Comparison of ENCODE assay signal across 12 mouse cellular contexts in the genomic region with DNA sequence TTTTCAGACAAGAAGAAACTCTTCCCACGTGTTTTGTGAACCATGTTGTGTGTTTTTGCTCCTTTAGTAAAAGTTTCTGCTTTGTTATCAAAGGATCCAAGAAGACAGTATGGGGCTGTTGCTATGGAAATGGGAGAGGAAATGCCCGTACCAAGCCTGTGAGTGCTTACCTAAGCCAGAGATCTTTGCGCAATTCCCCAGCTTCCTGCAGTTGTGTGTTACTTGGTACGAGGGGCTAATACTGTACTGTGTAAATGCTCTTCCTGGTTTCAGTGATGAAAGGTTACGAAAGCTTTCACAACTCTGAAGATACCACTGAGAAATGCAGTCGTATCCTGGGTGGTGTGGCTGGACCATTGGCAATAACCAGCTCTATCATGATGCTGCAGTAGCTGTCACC.
DNase-seq lines count a peak whose midpoint lies in the region; ATAC-seq and TF ChIP-seq lines count a peak whose summit lies in the region.
"Had no signal": no experiment of that assay in that cellular context is flagged by ENCODE, and none has a peak within 500 bp of the region (broad histone marks: within the 10 kb centered on the region; RNA-seq: fewer than 3 reads in every experiment).

No protein-coding gene starts in this region.

- TF ChIP-seq POLR2A in bone marrow, adult 2 months (IDR thresholded peaks at IDR 0.05; ENCODE audit: borderline replicate concordance, control insufficient read depth, low read depth, low read length) = no peak
- no peak for TF ChIP-seq POLR2A in cerebellum, adult 2 months (IDR thresholded peaks at IDR 0.05; ENCODE audit: borderline replicate concordance, insufficient read depth, low read length)

- no peak for TF ChIP-seq CTCF in bone marrow, adult 2 months (IDR thresholded peaks at IDR 0.05; ENCODE audit: control insufficient read depth, insufficient read depth, low read length)
- TF ChIP-seq CTCF in cerebellum, adult 2 months (IDR thresholded peaks at IDR 0.05; ENCODE audit: borderline replicate concordance, insufficient read depth, low read depth, low read length) = no peak

- H3K4me1 ChIP-seq in lung, embryonic 16.5 days (replicated peaks; ENCODE audit: control insufficient read depth, insufficient read depth, low read length) = no peaks in the 10 kb centered on the region
- peaks cover 7% of the 10 kb centered on the region for H3K4me1 ChIP-seq in bone marrow, adult 2 months (ENCODE audit: control insufficient read depth, insufficient read depth, low read length)
- H3K4me1 ChIP-seq in cerebellum, adult 2 months (ENCODE audit: control insufficient read depth, insufficient read depth, low read length) = no peaks in the 10 kb centered on the region
- H3K4me1 ChIP-seq: lung, embryonic 15.5 days had no signal

- no peak overlapping the region for H3K27ac ChIP-seq in lung, embryonic 16.5 days (ENCODE audit: low read length)
- H3K27ac ChIP-seq in bone marrow, adult 2 months (ENCODE audit: control insufficient read depth, insufficient read depth, low read depth, low read length, poor library complexity) = peak overlapping the region; percentile 92
- no peak overlapping the region for H3K27ac ChIP-seq in cerebellum, adult 2 months (ENCODE audit: insufficient read depth, low read length)
- H3K27ac ChIP-seq: lung, embryonic 15.5 days had no signal

- DNase-seq in lung, postnatal 14 days = no peak
- peak; percentile 14 for DNase-seq in liver
- DNase-seq in cerebellum, adult 2 months = no peak
- DNase-seq in urinary bladder, postnatal 25 days (ENCODE audit: low spot score) = no peak
- DNase-seq: gastrocnemius, postnatal 10 days; heart, postnatal 10 days; spleen, adult 18-20 months had no signal

- peak; percentile 61 for ATAC-seq in lung, embryonic 16.5 days (ENCODE audit: low read depth)
- peak; percentile 26; the same call in 1 of the 2 replicates for ATAC-seq in megakaryocyte-erythroid progenitor cell, adult 5-6 weeks (replicated peaks; ENCODE audit: low FRiP score, low TSS enrichment, poor library complexity, severe bottlenecking)
- no peak for ATAC-seq in cerebellum, adult (ENCODE audit: insufficient number of reproducible peaks, low FRiP score, low TSS enrichment)

- H3K4me2 ChIP-seq in lung, embryonic 16.5 days (ENCODE audit: low read depth, low read length) = no peak overlapping the region
- H3K4me2 ChIP-seq: lung, embryonic 15.5 days had no signal

- H3K4me3 ChIP-seq in lung, embryonic 16.5 days (ENCODE audit: low read length) = no peak overlapping the region
- no peak overlapping the region for H3K4me3 ChIP-seq in bone marrow, adult 2 months (replicated peaks; ENCODE audit: control insufficient read depth, low read depth, low read length)
- no peak overlapping the region for H3K4me3 ChIP-seq in cerebellum, adult 2 months (replicated peaks; ENCODE audit: insufficient read depth, low read depth, low read length)
- H3K4me3 ChIP-seq: lung, embryonic 15.5 days had no signal

- H3K9me3 ChIP-seq in lung, embryonic 16.5 days (ENCODE audit: control insufficient read depth, low read length) = no peaks in the 10 kb centered on the region
- H3K9me3 ChIP-seq: lung, embryonic 15.5 days had no signal

- H3K9ac ChIP-seq in lung, embryonic 16.5 days (ENCODE audit: low read length) = no peak overlapping the region
- H3K9ac ChIP-seq: lung, embryonic 15.5 days had no signal

- no peaks in the 10 kb centered on the region for H3K36me3 ChIP-seq in lung, embryonic 16.5 days (ENCODE audit: control insufficient read depth, insufficient read depth, low read length)
- H3K36me3 ChIP-seq: lung, embryonic 15.5 days had no signal

- WGBS in lung, embryonic 16.5 days = 37% methylated on average over 6 of the region's 6 CpGs
- WGBS in bone marrow, adult 2 months = 13% methylated on average over 6 of the region's 6 CpGs
- WGBS in cerebellum, adult 2 months = 67% methylated on average over 6 of the region's 6 CpGs

- H3K27me3 ChIP-seq in lung, embryonic 16.5 days (ENCODE audit: control insufficient read depth, insufficient read depth, low read depth, low read length) = no peaks in the 10 kb centered on the region
- no peaks in the 10 kb centered on the region for H3K27me3 ChIP-seq in cerebellum, adult 2 months (ENCODE audit: control insufficient read depth, insufficient read depth, low read length)
- H3K27me3 ChIP-seq: lung, embryonic 15.5 days had no signal
